Mouse (Mus musculus) MEL (cell line): ENCODE results near the gene Rnf220.

Source experiments
- POLR2A ChIP-seq, 2 experiments: IDR thresholded peaks; 2 replicates each; pipeline ENCODE4 v1.6.1; 2011 to 2012; ENCODE audit warnings: low read length in 2 of 2, mild to moderate bottlenecking in 2 of 2, control low read depth in 1 of 2, improper control_type of control experiment in 1 of 2, low read depth in 1 of 2, moderate library complexity in 1 of 2; ENCODE audit not compliant: control insufficient read depth in 1 of 2, insufficient read depth in 1 of 2, poor library complexity in 1 of 2
- USF1 ChIP-seq: IDR thresholded peaks from 2 replicates; pipeline ENCODE4 v1.6.1; 2014; ENCODE audit warnings: low read depth, mild to moderate bottlenecking, inconsistent platforms, low read length, improper control_type of control experiment, moderate library complexity

GRCm38 (mm10) chr4:117445516-117446207 is 51.2 kb downstream of the Rnf220 start:
- TF ChIP-seq POLR2A (IDR thresholded peaks at IDR 0.05; ENCODE audit: control insufficient read depth in 1 of 2, insufficient read depth in 1 of 2, low read depth in 1 of 2, low read length in 2 of 2, poor library complexity in 1 of 2) (no peak), USF1 (no peak)
